In genomic region chr11:88170606-88171005, GRCm38 (mm10) we compare ENCODE assay signal across 16 mouse cellular contexts.
"Had no signal": no experiment of that assay in that cellular context is flagged by ENCODE, and none has a peak within 500 bp of the region (broad histone marks: within the 10 kb centered on the region; RNA-seq: fewer than 3 reads in every experiment).

No protein-coding gene starts in this region.

- H3K4me2 ChIP-seq: lung, embryonic 15.5 days; midbrain, embryonic 11.5 days; midbrain, embryonic 13.5 days; midbrain, embryonic 15.5 days had no signal

- H3K27me3 ChIP-seq: lung, embryonic 15.5 days; megakaryocyte, embryonic 14.5 days; midbrain, embryonic 15.5 days had no signal

- ATAC-seq: liver, postnatal 0 days; lung, postnatal 0 days; midbrain, embryonic 13.5 days; midbrain, embryonic 15.5 days had no signal

- DNase-seq: liver, postnatal 0 days; lung, adult 2 months; lung, postnatal 14 days; lung, postnatal 36 days; right cerebral cortex, postnatal 14 days; thymus, adult 18-20 months; thymus, postnatal 14 days; thymus, postnatal 36 days had no signal

- H3K27ac ChIP-seq: lung, embryonic 15.5 days; macrophage; midbrain, embryonic 13.5 days; midbrain, embryonic 15.5 days; neural tube, embryonic 12.5 days had no signal

- H3K9ac ChIP-seq: liver, postnatal 0 days; lung, embryonic 15.5 days; midbrain, embryonic 13.5 days; midbrain, embryonic 15.5 days; neural tube, embryonic 12.5 days had no signal

- H3K4me3 ChIP-seq: lung, embryonic 15.5 days; midbrain, embryonic 13.5 days; midbrain, embryonic 15.5 days; neural tube, embryonic 12.5 days had no signal

- H3K9me3 ChIP-seq: lung, embryonic 15.5 days; megakaryocyte, embryonic 14.5 days; midbrain, embryonic 13.5 days; midbrain, embryonic 15.5 days; neural tube, embryonic 12.5 days had no signal

- H3K36me3 ChIP-seq: lung, embryonic 15.5 days; midbrain, embryonic 15.5 days had no signal
